Mouse (Mus musculus) intestine, embryonic 14.5 days (tissue): Measurements from ENCODE around the gene Efcab8. TPM values are rescaled to one million over a fixed set of nuclear protein-coding genes. Genes with fewer than 3 reads are reported as not detected.

ENCODE experiments used
- ATAC-seq: fragments of 200-750 bp; cut with Nextera tagmentation; replicated peaks from 2 replicates; pipeline ENCODE4 v1.8.0; 2017; ENCODE audit warnings: low read depth, moderate number of reproducible peaks, moderate TSS enrichment, moderate library complexity; ENCODE audit not compliant: low FRiP score, low TSS enrichment
- DNase-seq: peaks from one replicate; pipeline ENCODE4 v3.0.0-alpha.2; 2018; ENCODE audit warnings: low spot score
- H3K27ac ChIP-seq: fragments of 300-500 bp; sonication (generic); 2 replicates; pipeline ENCODE4 v1.5.1; 2014; ENCODE audit warnings: low read depth, mild to moderate bottlenecking, control low read depth
- H3K27me3 ChIP-seq: fragments of 300-500 bp; sonication (generic); replicated peaks from 2 replicates; pipeline ENCODE4 v1.6.1; 2014; ENCODE audit warnings: low read length, control low read depth; ENCODE audit not compliant: control insufficient read depth, insufficient read depth
- H3K36me3 ChIP-seq: fragments of 300-500 bp; sonication (generic); 2 replicates; pipeline ENCODE4 v1.6.1; 2014; ENCODE audit warnings: low read length, control low read depth; ENCODE audit not compliant: control insufficient read depth, insufficient read depth
- H3K4me1 ChIP-seq: fragments of 300-500 bp; sonication (generic); replicated peaks from 2 replicates; pipeline ENCODE4 v1.6.1; 2014; ENCODE audit warnings: low read length, control low read depth, mixed read lengths; ENCODE audit not compliant: control insufficient read depth, insufficient read depth
- H3K4me2 ChIP-seq: fragments of 300-500 bp; sonication (generic); 2 replicates; pipeline ENCODE4 v1.6.1; 2014; ENCODE audit warnings: low read length
- H3K4me3 ChIP-seq: fragments of 300-500 bp; sonication (generic); 2 replicates; pipeline ENCODE4 v1.5.1; 2014; ENCODE audit warnings: low read depth, low read length, control low read depth, mixed read lengths
- H3K9ac ChIP-seq: fragments of 300-500 bp; sonication (generic); 2 replicates; pipeline ENCODE4 v1.6.1; 2014; ENCODE audit warnings: mild to moderate bottlenecking, low read length
- H3K9me3 ChIP-seq: fragments of 300-500 bp; sonication (generic); 2 replicates; pipeline ENCODE4 v1.6.1; 2016; ENCODE audit warnings: low read length, control low read depth; ENCODE audit not compliant: control insufficient read depth
- WGBS: fragments of 180-500 bp; shearing (Covaris S2); extraction: QIAGEN DNeasy Blood & Tissue Kit; methylation state at CpG from one replicate; pipeline ENCODE4 v1.1.7; 2014; 5-methylcytosine and 5-hydroxymethylcytosine counted together
- polyA plus RNA-seq: library from polyadenylated mRNA; unstranded; fragments of >200 nt; fragmentation: Nextera tagmentation; extraction: Ambion mirVana; gene quantifications from 2 replicates; pipeline ENCODE4 v1.2.1, GENCODE M21; 2014

Efcab8 gene
- polyA plus RNA-seq, 1 experiment from 2014 or later = not detected

DNA sequence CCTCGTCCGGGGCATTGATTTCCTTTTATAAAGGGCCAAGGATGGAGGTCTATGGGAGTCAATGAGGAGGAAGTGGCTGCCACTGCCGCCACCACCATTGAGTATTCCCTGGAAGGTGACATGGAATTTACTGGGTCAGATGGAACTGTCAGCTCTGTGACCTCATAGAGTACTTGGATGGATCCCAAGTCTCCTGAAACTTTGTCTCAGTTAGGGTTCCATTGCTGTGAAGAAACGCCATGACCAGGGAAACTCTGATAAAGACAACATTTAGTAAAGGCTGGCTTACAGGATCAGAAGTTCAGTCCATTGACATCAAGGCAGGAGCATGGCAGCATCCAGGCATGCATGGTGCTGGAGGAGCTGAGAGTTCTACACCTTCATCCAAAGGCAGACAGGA lies 91.3 kb downstream of the Efcab8 start, which contains the start of gene Sun5:
Sun5 (minus strand) TSS at position 101 of the 400 bp plus-strand sequence.
- H3K4me3 ChIP-seq = no peak within 1 kb of the TSS
- no peak for DNase-seq
- H3K36me3 ChIP-seq = no peaks in the 10 kb centered on the region
- H3K27ac ChIP-seq = no peak within 1 kb of the TSS
- H3K9ac ChIP-seq = no peak within 1 kb of the TSS
- no peak for ATAC-seq
- no peaks in the 10 kb centered on the region for H3K9me3 ChIP-seq
- H3K27me3 ChIP-seq = no peaks in the 10 kb centered on the region
- no peak within 1 kb of the TSS for H3K4me2 ChIP-seq
- 87% methylated on average over 4 of the region's 4 CpGs for WGBS
- H3K4me1 ChIP-seq = no peaks in the 10 kb centered on the region

DNA sequence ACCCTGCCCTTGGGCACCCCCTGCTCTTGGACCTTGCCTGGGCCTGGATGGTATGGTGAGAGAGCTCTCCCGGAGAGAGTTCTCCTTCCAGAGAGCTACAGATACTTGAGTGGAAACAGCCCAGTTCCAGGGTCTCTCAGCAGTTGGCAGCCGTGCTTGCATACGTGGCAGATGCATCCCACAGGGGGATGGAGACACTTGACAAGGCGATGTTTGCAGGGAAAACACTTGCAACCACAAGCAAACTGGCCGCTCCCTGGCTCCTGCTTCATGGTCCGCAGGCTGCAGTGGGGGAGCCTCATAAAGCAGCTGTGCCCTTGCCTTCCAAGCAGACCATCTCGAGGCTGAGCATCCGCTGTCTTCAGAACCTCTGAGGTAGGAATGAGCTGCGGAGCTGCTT lies 95.0 kb downstream of the Efcab8 start, which contains the start of gene Bpifb2:
Bpifb2 (plus strand) TSS at position 301 of the 400 bp plus-strand sequence.
- Histone ChIP-seq H3K36me3 (no peaks in the 10 kb centered on the region), H3K4me3 (no peak within 1 kb of the TSS), H3K27me3 (no peaks in the 10 kb centered on the region), H3K9ac (no peak within 1 kb of the TSS), H3K27ac (no peak within 1 kb of the TSS), H3K4me1 (no peaks in the 10 kb centered on the region), H3K4me2 (no peak within 1 kb of the TSS), H3K9me3 (no peaks in the 10 kb centered on the region)
- WGBS = 69% methylated on average over 9 of the region's 9 CpGs
- DNase-seq (no peak), ATAC-seq (no peak)

Other genes starting within 250 kb of the Efcab8 start
- 26.4 and 27.9 TPM in 2 replicates for gene Nol4l, start 250.0 kb upstream of the Efcab8 start, polyA plus RNA-seq
- gene Commd7, start 147.2 kb upstream of the Efcab8 start, polyA plus RNA-seq = 67.0 and 76.6 TPM in 2 replicates
- 10.9 and 12.6 TPM in 2 replicates for gene Dnmt3b, start 130.5 kb upstream of the Efcab8 start, polyA plus RNA-seq
- 0.08 and 0.14 TPM in 2 replicates for gene Dnmt3c, start 83.3 kb upstream of the Efcab8 start, polyA plus RNA-seq
- 229 and 254 TPM in 2 replicates for gene Mapre1, start 38.7 kb upstream of the Efcab8 start, polyA plus RNA-seq
- gene Sun5, start 91.2 kb downstream of the Efcab8 start, polyA plus RNA-seq = not detected in 2 replicates
- gene Bpifb2, start 95.1 kb downstream of the Efcab8 start, polyA plus RNA-seq = not detected in 2 replicates
- gene Bpifb6, start 120.5 kb downstream of the Efcab8 start, polyA plus RNA-seq = not detected in 2 replicates
- gene Bpifb3, start 138.3 kb downstream of the Efcab8 start, polyA plus RNA-seq = not detected in 2 replicates
- not detected in 2 replicates for gene Bpifb4, start 158.3 kb downstream of the Efcab8 start, polyA plus RNA-seq
- not detected in 2 replicates for gene Bpifa6, start 195.0 kb downstream of the Efcab8 start, polyA plus RNA-seq
- gene Bpifa2, start 228.3 kb downstream of the Efcab8 start, polyA plus RNA-seq = not detected in 2 replicates